28 mouse cellular contexts compared by ENCODE assay signal in genomic region chr10:7825281-7825665, GRCm38 (mm10). TPM values are rescaled to one million over a fixed set of nuclear protein-coding genes. Genes with fewer than 3 reads are reported as not detected.
A peak's percentile ranks its signal among the peaks of the same experiment; 100 is the strongest.
DNase-seq lines count a peak whose midpoint lies in the region; ATAC-seq and TF ChIP-seq lines count a peak whose summit lies in the region.
"Had no signal": no experiment of that assay in that cellular context is flagged by ENCODE, and none has a peak within 500 bp of the region (broad histone marks: within the 10 kb centered on the region; RNA-seq: fewer than 3 reads in every experiment).

No protein-coding gene starts in this region.

- no peaks in the 10 kb centered on the region for H3K27me3 ChIP-seq in CH12.LX (replicated peaks)
- no peaks in the 10 kb centered on the region for H3K27me3 ChIP-seq in intestine, postnatal 0 days (replicated peaks; ENCODE audit: control insufficient read depth, insufficient read depth, low read length)
- no peaks in the 10 kb centered on the region for H3K27me3 ChIP-seq in intestine, embryonic 15.5 days (replicated peaks)
- H3K27me3 ChIP-seq: embryonic facial prominence, embryonic 13.5 days; forebrain, embryonic 12.5 days; forebrain, embryonic 15.5 days; heart, embryonic 12.5 days; heart, embryonic 15.5 days had no signal

- no peak for TF ChIP-seq CTCF in lung, adult 2 months (IDR thresholded peaks at IDR 0.05; ENCODE audit: insufficient read depth, low read length)
- no peak for TF ChIP-seq CTCF in CH12.LX (conservative IDR thresholded peaks at IDR 0.05 in 1 of 2, IDR thresholded peaks at IDR 0.05 in 1 of 2; ENCODE audit: low read depth in 2 of 2, low read length in 2 of 2)
- TF ChIP-seq CTCF in intestine, postnatal 0 days (IDR thresholded peaks at IDR 0.05; ENCODE audit: low read depth), result no peak

- DNase-seq in lung, postnatal 36 days, result peak; percentile 12
- no peak for DNase-seq in lung, adult 2 months
- DNase-seq in CH12.LX (ENCODE audit: extremely low read depth), result no peak
- DNase-seq: adrenal gland, adult 2 months; adrenal gland, postnatal 14 days; cerebellum, adult 11-12 months; cerebellum, adult 8-10 months; cerebellum, postnatal 10 days; cerebellum, postnatal 36 days; embryo, embryonic 11 days; gastrocnemius, postnatal 10 days; gastrocnemius, postnatal 36 days; heart, adult 18-20 months; heart, postnatal 10 days; heart, postnatal 4 days had no signal

- 84% methylated on average over 4 of the region's 4 CpGs for WGBS in lung, adult 2 months
- 93% methylated on average over 4 of the region's 4 CpGs for WGBS in intestine, postnatal 0 days
- WGBS in intestine, embryonic 15.5 days, result 92% methylated on average over 4 of the region's 4 CpGs

- H3K36me3 ChIP-seq in CH12.LX (replicated peaks in 1 of 2; ENCODE audit: control insufficient read depth in 1 of 2, insufficient read depth in 1 of 2, low read length in 1 of 2), result peaks cover 26 to 55% of the 10 kb centered on the region in 2 experiments
- peaks cover 26% of the 10 kb centered on the region for H3K36me3 ChIP-seq in intestine, postnatal 0 days (ENCODE audit: control insufficient read depth, insufficient read depth)
- peaks cover 5% of the 10 kb centered on the region; the same call in 1 of the 2 replicates for H3K36me3 ChIP-seq in intestine, embryonic 15.5 days

- dilution Hi-C loops in CH12.LX (cut with MboI; ENCODE audit: extremely low pct_ligation_motif_present, extremely low pct_unique_long_range_greater_than_20kb, low sequenced_read_pairs), result no loop called here

- in situ Hi-C loops in CH12.LX (cut with MboI; ENCODE audit: low pct_ligation_motif_present, low pct_unique_long_range_greater_than_20kb, low sequenced_read_pairs), result loop anchor here (25.0 kb wide), 1 partner anchor 1137 kb away; no protein-coding TSS in a partner anchor

- H3K4me3 ChIP-seq in lung, adult 2 months (replicated peaks; ENCODE audit: extremely low read depth, low read depth, low read length), result no peak overlapping the region
- no peak overlapping the region for H3K4me3 ChIP-seq in CH12.LX (replicated peaks in 1 of 3; ENCODE audit: low read depth in 2 of 3, low read length in 2 of 3, poor library complexity in 1 of 3)
- no peak overlapping the region for H3K4me3 ChIP-seq in intestine, postnatal 0 days (ENCODE audit: low read depth, low read length)
- no peak overlapping the region for H3K4me3 ChIP-seq in intestine, embryonic 15.5 days (replicated peaks)
- H3K4me3 ChIP-seq: embryonic facial prominence, embryonic 10.5 days; embryonic facial prominence, embryonic 13.5 days; erythroblast, embryonic 14.5 days; forebrain, embryonic 12.5 days; forebrain, embryonic 15.5 days; heart, embryonic 12.5 days; heart, embryonic 15.5 days had no signal

- no peak overlapping the region; the same call in 1 of the 2 replicates for H3K9ac ChIP-seq in CH12.LX (ENCODE audit: insufficient read depth, low read depth)
- no peak overlapping the region for H3K9ac ChIP-seq in intestine, postnatal 0 days (ENCODE audit: low read depth, low read length)
- no peak overlapping the region for H3K9ac ChIP-seq in intestine, embryonic 15.5 days
- H3K9ac ChIP-seq: embryonic facial prominence, embryonic 13.5 days; forebrain, embryonic 12.5 days; forebrain, embryonic 15.5 days; heart, embryonic 12.5 days; heart, embryonic 15.5 days; hindbrain, embryonic 14.5 days had no signal

- ATAC-seq in granulocyte monocyte progenitor cell, adult 5-6 weeks (replicated peaks; ENCODE audit: poor library complexity, severe bottlenecking), result peak; percentile 56
- no peak for ATAC-seq in intestine, postnatal 0 days
- no peak for ATAC-seq in intestine, embryonic 15.5 days
- ATAC-seq: forebrain, embryonic 15.5 days; hindbrain, postnatal 0 days had no signal

- H3K9me3 ChIP-seq in CH12.LX (replicated peaks; ENCODE audit: low read length), result no peaks in the 10 kb centered on the region
- no peaks in the 10 kb centered on the region for H3K9me3 ChIP-seq in intestine, postnatal 0 days (ENCODE audit: control insufficient read depth)
- no peaks in the 10 kb centered on the region for H3K9me3 ChIP-seq in intestine, embryonic 15.5 days
- H3K9me3 ChIP-seq: embryonic facial prominence, embryonic 10.5 days; embryonic facial prominence, embryonic 13.5 days; forebrain, embryonic 12.5 days; forebrain, embryonic 15.5 days; heart, embryonic 12.5 days; heart, embryonic 15.5 days had no signal

- H3K79me2 ChIP-seq in CH12.LX (replicated peaks; ENCODE audit: control insufficient read depth, extremely low read depth, insufficient read depth, poor library complexity, severe bottlenecking), result peaks cover 4% of the 10 kb centered on the region

- TF ChIP-seq POLR2A in lung, adult 2 months (IDR thresholded peaks at IDR 0.05; ENCODE audit: borderline replicate concordance, extremely low read depth, low read depth, low read length), result no peak
- no peak for TF ChIP-seq POLR2A in CH12.LX (IDR thresholded peaks at IDR 0.05; ENCODE audit: low read depth, low read length)

- H3K4me2 ChIP-seq in CH12.LX (ENCODE audit: insufficient read depth, low read depth, poor library complexity, severe bottlenecking), result peak overlapping the region; percentile 84; the same call in 1 of the 2 replicates
- H3K4me2 ChIP-seq in intestine, postnatal 0 days (replicated peaks; ENCODE audit: low read depth), result no peak overlapping the region
- H3K4me2 ChIP-seq in intestine, embryonic 15.5 days (replicated peaks), result no peak overlapping the region
- H3K4me2 ChIP-seq: embryonic facial prominence, embryonic 13.5 days; forebrain, embryonic 12.5 days; forebrain, embryonic 15.5 days; heart, embryonic 12.5 days; heart, embryonic 15.5 days; hindbrain, embryonic 14.5 days had no signal

- no peak for TF ChIP-seq EP300 in CH12.LX (IDR thresholded peaks at IDR 0.05; ENCODE audit: low read length)

- H3K27ac ChIP-seq in CH12.LX (ENCODE audit: insufficient read depth, low read depth), result peak overlapping the region; percentile 78; the same call in 1 of the 2 replicates
- no peak overlapping the region for H3K27ac ChIP-seq in intestine, postnatal 0 days (ENCODE audit: low read depth, low read length)
- H3K27ac ChIP-seq in intestine, embryonic 15.5 days, result no peak overlapping the region
- H3K27ac ChIP-seq: embryonic facial prominence, embryonic 10.5 days; embryonic facial prominence, embryonic 13.5 days; forebrain, embryonic 12.5 days; forebrain, embryonic 15.5 days; heart, embryonic 15.5 days; hindbrain, embryonic 14.5 days; hindbrain, postnatal 0 days had no signal

- no peaks in the 10 kb centered on the region for H3K4me1 ChIP-seq in lung, adult 2 months (ENCODE audit: control insufficient read depth, insufficient read depth, low read length)
- H3K4me1 ChIP-seq in CH12.LX (ENCODE audit: control insufficient read depth in 1 of 2, insufficient read depth in 2 of 2), result peaks cover 5 to 40% of the 10 kb centered on the region in 2 experiments
- H3K4me1 ChIP-seq in intestine, postnatal 0 days (replicated peaks; ENCODE audit: control insufficient read depth, insufficient read depth, low read length), result no peaks in the 10 kb centered on the region
- H3K4me1 ChIP-seq in intestine, embryonic 15.5 days (replicated peaks), result no peaks in the 10 kb centered on the region
- H3K4me1 ChIP-seq: embryonic facial prominence, embryonic 10.5 days; embryonic facial prominence, embryonic 13.5 days; forebrain, embryonic 12.5 days; forebrain, embryonic 15.5 days; heart, embryonic 12.5 days; heart, embryonic 15.5 days had no signal

- no peak for TF ChIP-seq RAD21 in CH12.LX (IDR thresholded peaks at IDR 0.05; ENCODE audit: low read depth, low read length)

TF ChIP-seq in CH12.LX, 34 proteins besides CTCF, POLR2A, EP300 and RAD21 (continues in another document):
- TF ChIP-seq JUND (conservative IDR thresholded peaks at IDR 0.05; ENCODE audit: low read depth, low read length) (no peak), ETS1 (conservative IDR thresholded peaks at IDR 0.05; ENCODE audit: low read depth, low read length) (no peak), RCOR1 (conservative IDR thresholded peaks at IDR 0.05; ENCODE audit: low read depth, low read length) (no peak), ZMIZ1 (IDR thresholded peaks at IDR 0.05; ENCODE audit: low read depth, low read length) (no peak), ZKSCAN1 (IDR thresholded peaks at IDR 0.05; ENCODE audit: borderline replicate concordance, low read depth, low read length) (no peak), MAX (IDR thresholded peaks at IDR 0.05; ENCODE audit: low read length) (no peak), USF1 (IDR thresholded peaks at IDR 0.05; ENCODE audit: low read depth, low read length) (no peak), PAX5 (IDR thresholded peaks at IDR 0.05; ENCODE audit: low read length) (no peak), KAT2A (IDR thresholded peaks at IDR 0.05; ENCODE audit: insufficient replicate concordance, low read length) (no peak)

RNA-seq across cellular contexts. Expression of gene Zc3h12d, which starts 7.0 kb away (rescaled TPM):
- 1.8 and 2.3 TPM in 2 replicates for polyA plus RNA-seq in lung, adult 2 months (2012; rRNA removed)
- total RNA-seq in CH12.LX (2012; rRNA removed) (13.4 and 16.3 TPM in 2 replicates), CH12.LX (2014; rRNA removed) (10.7 and 11.8 TPM in 2 replicates)
- polyA plus RNA-seq in CH12.LX (2012; ENCODE audit: insufficient read length, low read depth), result 22.5 and 28.0 TPM in 2 replicates
- total RNA-seq in granulocyte monocyte progenitor cell, adult 5-6 weeks (2014; fragmentation: Nextera tagmentation), result not detected in 2 replicates
- 0.30 and 0.36 TPM in 2 replicates for total RNA-seq in granulocyte monocyte progenitor cell, adult 5-6 weeks (2017)
- polyA plus RNA-seq in intestine, postnatal 0 days (2015; fragmentation: Nextera tagmentation; extraction: Ambion mirVana), result 0.92 and 1.2 TPM in 2 replicates
- 0.49 and 0.53 TPM in 2 replicates for polyA plus RNA-seq in intestine, embryonic 15.5 days (2015; fragmentation: Nextera tagmentation; extraction: Ambion mirVana)
- total RNA-seq: MEL had no signal
- polyA plus RNA-seq: erythroblast, embryonic 14.5 days; forebrain, embryonic 12.5 days had no signal

RNA-seq across cellular contexts. Expression of gene Ppil4, which starts 32.6 kb away (rescaled TPM):
- 5.3 and 7.6 TPM in 2 replicates for polyA plus RNA-seq in lung, adult 2 months (2012; rRNA removed)
- total RNA-seq in CH12.LX (2012; rRNA removed), result 26.4 and 30.9 TPM in 2 replicates
- total RNA-seq in CH12.LX (2014; rRNA removed), result 41.5 and 51.1 TPM in 2 replicates
- polyA plus RNA-seq in CH12.LX (2012; ENCODE audit: insufficient read length, low read depth), result 43.6 and 45.9 TPM in 2 replicates
- total RNA-seq in granulocyte monocyte progenitor cell, adult 5-6 weeks (2014; fragmentation: Nextera tagmentation), result 32.8 and 38.8 TPM in 2 replicates
- 79.6 and 88.6 TPM in 2 replicates for total RNA-seq in granulocyte monocyte progenitor cell, adult 5-6 weeks (2017)
- polyA plus RNA-seq in intestine, postnatal 0 days (2015; fragmentation: Nextera tagmentation; extraction: Ambion mirVana), result 17.1 and 19.7 TPM in 2 replicates
- polyA plus RNA-seq in intestine, embryonic 15.5 days (2015; fragmentation: Nextera tagmentation; extraction: Ambion mirVana), result 30.7 and 33.9 TPM in 2 replicates

RNA-seq across cellular contexts. Expression of gene Ginm1, which starts 32.6 kb away (rescaled TPM):
- 34.4 and 36.7 TPM in 2 replicates for polyA plus RNA-seq in lung, adult 2 months (2012; rRNA removed)
- total RNA-seq in CH12.LX (2012; rRNA removed) (11.7 and 12.7 TPM in 2 replicates), CH12.LX (2014; rRNA removed) (33.9 and 38.2 TPM in 2 replicates)
- polyA plus RNA-seq in CH12.LX (2012; ENCODE audit: insufficient read length, low read depth), result 22.5 and 27.3 TPM in 2 replicates
- 30.5 and 32.2 TPM in 2 replicates for total RNA-seq in granulocyte monocyte progenitor cell, adult 5-6 weeks (2014; fragmentation: Nextera tagmentation)
- total RNA-seq in granulocyte monocyte progenitor cell, adult 5-6 weeks (2017), result 40.5 and 57.9 TPM in 2 replicates
- 91.9 and 92.8 TPM in 2 replicates for polyA plus RNA-seq in intestine, postnatal 0 days (2015; fragmentation: Nextera tagmentation; extraction: Ambion mirVana)
- 75.4 and 78.2 TPM in 2 replicates for polyA plus RNA-seq in intestine, embryonic 15.5 days (2015; fragmentation: Nextera tagmentation; extraction: Ambion mirVana)
